Mouse (Mus musculus) cerebral cortex, adult 2 months (tissue): ENCODE measurements around the gene Tmem121.

ENCODE experiments used
- WGBS: fragments of 180-500 bp; shearing (Covaris S2); methylation state at CpG from one replicate; pipeline ENCODE4 v1.1.7; 2018; 5-methylcytosine and 5-hydroxymethylcytosine counted together

Gene Tmem121

DNA sequence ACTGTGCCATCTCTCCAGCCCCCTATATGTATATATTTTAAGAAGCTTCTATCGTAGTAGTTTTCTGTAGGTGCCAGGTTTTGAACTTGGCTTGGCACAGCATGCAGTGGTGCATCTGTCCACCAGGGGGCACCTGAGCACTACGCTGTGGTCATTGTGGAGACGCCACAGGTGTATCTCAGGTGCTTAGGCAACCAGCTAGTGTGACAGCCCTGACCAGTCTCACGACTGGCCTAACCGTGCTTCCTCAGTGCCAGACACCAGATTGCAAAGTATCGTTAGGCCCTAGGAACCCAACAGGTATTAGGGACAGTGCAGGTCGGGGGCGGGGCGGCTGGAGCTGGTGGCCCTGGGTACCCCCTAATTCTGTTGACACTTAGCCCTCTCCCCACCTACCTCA lies 35.6 kb downstream of the Tmem121 start:
- WGBS = 75% methylated on average over 9 of the region's 9 CpGs

DNA sequence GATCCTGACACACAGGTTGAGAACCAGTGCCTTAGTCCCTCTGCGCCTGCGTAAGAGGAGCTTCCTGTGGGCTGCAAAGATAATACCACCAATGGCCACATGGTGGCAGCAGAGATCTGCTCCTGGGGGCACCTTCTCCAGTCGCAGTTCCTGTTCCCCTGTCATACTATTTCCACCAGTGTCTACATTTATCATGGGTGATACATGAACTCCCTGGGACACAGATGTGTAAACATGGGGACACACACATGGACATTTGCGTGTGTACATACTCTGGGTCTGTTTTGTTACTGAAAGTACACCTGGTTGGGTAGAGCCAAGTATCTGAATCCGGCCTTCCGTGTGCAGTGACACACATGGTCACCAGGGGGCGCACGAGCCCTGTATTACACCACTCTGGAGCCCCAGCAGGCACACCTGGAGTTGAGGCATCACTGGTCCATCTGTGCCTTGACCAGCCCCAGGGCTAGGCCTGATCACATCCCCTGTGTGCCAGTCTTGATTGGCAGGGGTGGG lies 36.4 kb downstream of the Tmem121 start:
- 16% methylated on average over 8 of the region's 8 CpGs for WGBS

DNA sequence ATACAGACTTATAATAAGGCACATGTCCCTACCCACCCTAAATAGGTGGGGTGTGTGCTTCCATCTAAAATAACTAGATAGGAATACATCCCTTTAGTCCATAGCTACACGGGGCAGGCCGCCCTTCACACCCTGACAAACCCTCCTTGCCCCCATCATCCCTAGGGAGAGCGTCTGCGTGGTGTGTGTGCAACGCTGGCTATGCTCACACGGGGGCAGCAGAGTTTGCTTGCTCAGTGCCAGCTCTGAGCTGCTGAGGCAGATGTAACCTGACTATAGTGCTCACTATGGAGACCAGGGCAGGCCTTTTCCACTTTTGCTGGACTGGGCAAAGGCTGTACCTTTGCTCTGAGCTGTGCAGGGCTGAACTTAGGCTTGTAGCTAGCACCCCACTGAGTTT lies 37.0 kb downstream of the Tmem121 start:
- WGBS = 31% methylated on average over 6 of the region's 6 CpGs

DNA sequence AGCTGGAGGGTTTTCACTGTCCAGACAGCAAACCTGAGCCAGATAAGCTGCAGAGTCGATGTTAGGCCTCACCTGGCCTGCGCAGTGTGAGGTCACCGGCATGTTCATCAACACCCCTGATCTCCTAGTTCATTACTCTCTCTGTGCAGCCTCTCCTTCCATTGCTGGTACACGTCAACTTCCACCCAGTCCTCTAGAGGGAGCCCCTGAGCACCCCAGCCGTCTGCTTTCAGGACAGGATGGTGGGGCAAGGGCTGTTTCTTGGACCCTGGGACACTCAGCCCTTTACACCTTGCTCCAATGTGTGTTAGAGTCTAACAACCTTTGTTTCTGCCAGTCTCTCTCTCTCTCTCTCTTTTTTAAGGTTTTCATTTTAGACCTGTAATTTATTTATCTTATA lies 38.5 kb downstream of the Tmem121 start:
- WGBS = 70% methylated on average over 5 of the region's 5 CpGs

DNA sequence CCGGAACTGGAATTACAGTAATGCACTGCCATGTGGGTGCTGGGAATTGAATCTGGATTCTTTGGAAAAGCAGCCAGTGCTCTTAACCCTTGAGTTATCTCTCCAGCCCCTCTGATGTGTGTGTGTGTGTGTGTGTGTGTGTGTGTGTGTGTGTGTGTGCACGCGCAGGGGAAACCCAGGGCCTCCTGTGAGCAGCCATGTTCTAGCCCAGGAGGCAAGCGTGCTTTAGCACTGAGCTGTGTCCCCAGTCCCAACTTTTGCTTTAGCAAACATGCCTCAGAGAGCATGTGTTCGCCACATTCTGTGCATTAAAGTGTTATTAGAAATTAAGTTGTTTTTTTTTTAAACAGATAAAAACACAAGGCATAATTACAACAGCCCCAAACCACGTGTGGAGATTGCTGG lies 39.0 kb downstream of the Tmem121 start:
- WGBS = 90% methylated on average over 6 of the region's 6 CpGs

DNA sequence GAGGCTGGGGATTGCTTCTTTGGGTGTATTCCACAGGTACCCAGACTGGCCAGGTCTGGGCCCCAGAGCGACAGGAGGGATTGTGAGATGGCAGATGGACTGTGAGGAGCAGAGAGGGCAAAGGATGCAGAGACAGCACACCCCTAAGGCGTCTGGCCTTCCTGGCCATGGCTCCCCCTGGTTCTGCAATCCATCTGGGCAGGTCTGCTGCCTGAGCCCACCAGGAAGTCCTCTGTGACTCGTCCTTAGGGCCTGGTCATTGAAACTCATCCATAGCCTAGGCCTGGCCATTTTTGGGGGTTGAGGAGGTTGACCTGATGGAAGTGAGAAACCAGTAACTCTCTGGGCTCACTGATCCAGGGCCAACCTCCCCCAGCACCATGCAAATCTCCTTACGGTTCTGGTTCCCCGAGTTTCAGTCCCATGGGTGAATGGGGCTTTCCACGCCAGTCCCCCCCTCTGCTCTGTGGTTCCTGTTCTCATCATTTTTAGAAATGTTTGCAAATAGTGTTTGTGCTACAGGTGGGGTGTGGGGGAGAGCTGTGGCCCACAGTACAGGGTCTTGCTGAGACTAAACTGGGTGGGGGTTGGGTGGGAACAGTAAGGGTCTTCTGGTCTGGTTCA lies 42.4 kb downstream of the Tmem121 start:
- WGBS = 84% methylated on average over 6 of the region's 6 CpGs

DNA sequence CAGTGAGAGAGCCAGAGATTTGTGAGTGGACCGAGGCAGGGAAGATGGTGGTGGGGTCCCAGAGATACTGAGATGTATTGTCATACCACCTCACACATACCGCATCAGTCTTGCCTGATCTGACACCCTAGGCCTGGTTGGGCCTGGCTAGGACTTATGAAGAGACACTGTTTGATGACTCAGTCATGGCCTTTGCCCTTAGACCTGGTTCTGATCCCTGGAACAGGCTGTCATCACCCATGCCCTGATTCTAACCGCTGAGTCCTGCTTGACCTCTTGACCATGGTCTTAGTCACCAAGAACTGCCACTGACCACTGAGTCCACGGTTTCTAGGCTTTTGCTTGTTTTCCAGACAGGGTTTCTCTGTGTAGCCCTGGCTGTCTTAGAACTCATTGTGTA lies 45.0 kb downstream of the Tmem121 start:
- 91% methylated on average over 4 of the region's 4 CpGs for WGBS

DNA sequence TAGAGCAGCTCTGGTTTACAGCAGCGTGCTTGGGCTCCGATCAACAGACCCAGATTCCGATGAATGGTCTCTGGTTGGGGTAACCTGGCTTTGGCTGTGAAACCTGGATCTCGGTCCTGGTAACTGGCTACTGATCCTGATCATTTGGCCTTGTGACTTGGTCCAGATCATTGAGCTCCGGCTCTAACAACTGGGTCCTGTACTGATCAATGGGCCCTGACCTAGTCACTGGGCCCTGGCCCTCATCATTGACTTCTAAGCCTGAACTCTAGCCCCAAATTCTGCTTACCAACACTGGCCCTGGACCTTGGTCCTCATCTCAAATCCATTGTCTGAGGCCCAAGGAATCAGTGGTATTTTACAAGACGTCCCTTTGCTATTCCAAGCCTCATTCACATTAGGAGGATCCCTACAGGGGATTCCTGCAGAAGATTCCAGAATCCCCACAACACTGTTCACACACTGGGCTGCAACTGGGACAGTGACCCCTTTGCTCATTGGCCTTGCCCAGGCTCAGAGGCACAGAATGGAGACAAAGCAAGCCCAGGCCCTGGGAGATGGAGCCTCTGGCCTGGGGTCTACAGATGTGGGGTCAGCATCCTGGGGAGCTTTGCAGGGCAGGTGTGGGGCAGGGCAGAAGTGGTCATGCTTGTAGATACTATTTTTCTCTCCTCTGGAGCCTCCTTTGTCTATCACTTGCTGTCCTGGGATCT lies 46.0 kb downstream of the Tmem121 start:
- 89% methylated on average over 6 of the region's 6 CpGs for WGBS

DNA sequence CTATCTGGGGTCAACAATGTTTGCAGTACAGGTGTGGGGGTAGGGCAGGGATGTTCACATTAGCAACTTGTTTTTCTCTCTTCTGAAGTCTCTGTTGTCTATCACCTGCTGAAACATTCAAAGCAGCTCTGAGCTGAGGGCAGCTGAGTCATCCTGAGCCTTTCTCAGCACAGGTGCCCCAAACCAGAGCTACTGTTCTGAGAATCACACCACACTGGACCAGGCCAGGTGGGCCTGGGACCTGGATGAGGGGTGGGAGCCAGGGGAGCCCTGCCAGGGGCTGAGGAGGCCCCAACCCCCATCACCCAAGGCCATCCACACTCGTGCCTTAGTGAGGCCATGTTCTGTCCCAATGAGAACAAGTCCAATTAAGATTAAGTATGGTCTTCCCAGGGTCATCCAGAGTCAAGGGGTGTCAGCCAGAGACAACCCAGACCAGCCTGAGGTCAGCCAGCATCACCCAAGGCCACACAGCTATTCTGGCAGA lies 46.6 kb downstream of the Tmem121 start:
- 78% methylated on average over 1 of the region's 1 CpGs for WGBS
